Mouse (Mus musculus): ENCODE data around the gene Cib4. TPM values are rescaled to one million over a fixed set of nuclear protein-coding genes. Genes with fewer than 3 reads are reported as not detected.

Gene Cib4
- polyA plus RNA-seq, 1 experiment from 2014 or later: not detected

- DNase-seq (ENCODE audit: low spot score): no peak
Measured at GRCm38 (mm10) chr5:30518547-30518946, 27.1 kb downstream of the Cib4 start.

DNA sequence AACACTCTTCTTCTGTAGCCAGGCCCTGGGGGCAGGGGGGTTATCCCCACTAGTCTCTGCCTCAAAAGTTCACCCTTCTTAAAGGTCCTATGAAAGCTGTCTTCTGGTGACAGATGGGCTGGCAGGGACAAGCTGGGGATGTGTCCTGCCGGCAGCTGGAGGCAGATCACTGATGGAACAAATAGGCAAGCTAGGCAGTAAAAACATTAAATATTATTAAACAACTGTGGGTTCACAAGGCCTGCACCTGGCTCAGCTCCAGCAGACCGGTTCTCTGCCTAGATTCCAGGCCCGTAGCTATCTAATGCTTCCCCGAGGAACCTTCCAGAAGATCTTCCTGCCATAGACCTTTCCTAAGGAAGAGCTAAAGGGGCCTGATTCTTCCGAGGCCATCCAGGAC is 27.5 kb downstream of the Cib4 start:
- DNase-seq (ENCODE audit: low spot score): no peak

GRCm38 (mm10) chr5:30516376-30516775 is 29.3 kb downstream of the Cib4 start:
- DNase-seq (ENCODE audit: low spot score): peak; percentile 46

GRCm38 (mm10) chr5:30513111-30513510 is 32.5 kb downstream of the Cib4 start:
- DNase-seq (ENCODE audit: low spot score): no peak

DNA sequence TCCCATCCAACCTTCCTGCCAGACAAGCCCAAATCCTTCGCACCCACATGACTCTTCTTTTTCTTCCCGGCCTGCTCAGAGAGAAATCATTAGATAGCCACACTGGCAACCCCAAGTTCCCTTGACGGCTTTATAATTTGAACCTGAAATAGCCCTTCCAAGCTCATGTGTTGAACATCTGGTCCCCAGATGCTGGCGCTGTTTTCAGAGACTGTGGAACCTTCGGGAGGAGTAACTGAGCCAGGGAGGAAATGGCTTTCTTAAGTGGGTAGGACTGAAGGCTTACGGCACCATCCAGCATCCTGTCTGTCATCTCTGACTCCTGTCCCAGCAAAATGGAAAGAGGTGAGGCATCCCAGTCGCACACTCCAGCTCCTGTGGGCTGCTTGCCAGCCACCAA is 48.3 kb downstream of the Cib4 start:
- no peak for DNase-seq (ENCODE audit: low spot score)

DNA sequence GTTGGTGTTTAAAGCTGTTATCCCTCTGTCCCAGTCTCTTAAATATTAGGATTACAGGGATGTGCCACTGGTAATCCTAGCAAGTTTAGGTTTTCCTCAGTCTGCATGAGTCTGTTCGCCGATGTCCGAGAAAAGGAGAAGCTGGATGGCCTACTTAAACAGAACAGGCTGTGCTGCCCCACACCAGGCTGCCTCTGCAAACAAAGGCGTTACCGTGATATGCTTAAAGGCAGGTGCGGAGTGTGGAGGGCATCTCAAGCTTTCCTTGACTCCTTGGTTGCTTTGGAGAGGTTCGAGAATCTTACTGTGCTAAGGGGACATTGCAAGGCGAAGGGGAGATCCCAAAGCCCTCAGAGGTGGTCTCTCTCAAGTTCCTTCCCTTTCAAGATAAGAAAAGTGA is 48.8 kb downstream of the Cib4 start:
- no peak for DNase-seq (ENCODE audit: low spot score)

GRCm38 (mm10) chr5:30495288-30495687 is 50.3 kb downstream of the Cib4 start:
- DNase-seq (ENCODE audit: low spot score): no peak

- DNase-seq (ENCODE audit: low spot score): no peak
Measured at GRCm38 (mm10) chr5:30494606-30495005, 51.0 kb downstream of the Cib4 start.

DNA sequence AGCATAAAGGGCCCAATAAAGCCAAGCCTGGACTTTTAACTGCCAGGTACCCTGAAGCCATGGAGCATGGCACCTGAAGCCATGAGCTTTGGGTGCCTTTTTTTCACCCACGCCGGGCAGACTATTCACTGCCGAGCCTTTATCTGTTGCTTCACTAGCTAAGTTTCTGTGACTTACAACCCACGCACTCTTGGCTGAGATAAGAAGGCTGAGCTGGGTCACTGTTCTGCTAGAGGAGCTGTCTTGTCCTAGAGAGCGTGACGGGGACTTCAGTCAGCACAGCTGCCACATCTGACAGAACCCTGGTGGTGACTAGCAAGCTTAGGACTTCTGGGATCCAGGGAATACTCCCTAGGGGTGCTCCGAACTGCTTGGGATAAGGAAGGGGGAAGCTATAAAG is 51.9 kb downstream of the Cib4 start:
- no peak for DNase-seq (ENCODE audit: low spot score)

GRCm38 (mm10) chr5:30490845-30491244 is 54.8 kb downstream of the Cib4 start:
- DNase-seq (ENCODE audit: low spot score): no peak

DNA sequence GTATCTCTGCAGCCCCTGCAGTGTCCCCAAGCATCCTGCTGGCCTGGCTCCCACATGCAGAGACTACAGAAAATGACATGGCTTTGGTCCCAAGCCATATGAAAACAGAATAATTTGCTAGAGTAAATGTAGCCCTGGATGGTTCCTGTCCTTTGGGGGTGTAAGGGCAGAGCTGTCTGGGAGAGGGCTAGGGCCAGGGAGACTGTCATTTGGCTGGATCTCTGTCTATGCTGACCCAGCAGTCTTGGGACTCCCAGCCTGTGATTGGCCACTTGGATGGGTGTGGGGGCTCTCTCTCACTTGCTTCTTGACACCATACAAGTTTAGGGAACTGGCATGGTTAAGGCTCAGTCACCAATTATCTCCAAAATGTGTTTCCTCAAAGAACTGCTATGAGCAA is 55.4 kb downstream of the Cib4 start:
- DNase-seq (ENCODE audit: low spot score): no peak

DNA sequence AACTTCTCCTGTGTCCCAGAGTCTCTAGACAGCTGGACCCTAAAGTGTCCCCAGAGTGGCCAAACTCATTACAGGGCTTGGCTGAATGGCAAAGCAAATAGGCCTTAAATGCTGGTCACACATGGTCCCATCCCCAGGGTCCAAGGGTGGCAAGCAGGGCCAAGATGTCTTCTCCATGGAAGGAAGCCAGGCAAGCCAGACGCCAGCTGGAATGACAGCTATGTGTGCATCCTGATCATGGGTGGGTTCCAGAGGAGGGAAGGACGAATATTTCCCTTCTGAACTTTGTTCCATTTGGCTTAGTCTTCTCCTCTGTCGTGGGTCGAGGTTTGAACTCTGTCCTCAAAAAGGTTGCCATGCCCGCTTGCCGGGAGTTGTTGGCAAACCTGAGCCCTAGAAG is 60.5 kb downstream of the Cib4 start:
- no peak for DNase-seq (ENCODE audit: low spot score)

GRCm38 (mm10) chr5:30484591-30484990 is 61.0 kb downstream of the Cib4 start:
- DNase-seq (ENCODE audit: low spot score): no peak

DNA sequence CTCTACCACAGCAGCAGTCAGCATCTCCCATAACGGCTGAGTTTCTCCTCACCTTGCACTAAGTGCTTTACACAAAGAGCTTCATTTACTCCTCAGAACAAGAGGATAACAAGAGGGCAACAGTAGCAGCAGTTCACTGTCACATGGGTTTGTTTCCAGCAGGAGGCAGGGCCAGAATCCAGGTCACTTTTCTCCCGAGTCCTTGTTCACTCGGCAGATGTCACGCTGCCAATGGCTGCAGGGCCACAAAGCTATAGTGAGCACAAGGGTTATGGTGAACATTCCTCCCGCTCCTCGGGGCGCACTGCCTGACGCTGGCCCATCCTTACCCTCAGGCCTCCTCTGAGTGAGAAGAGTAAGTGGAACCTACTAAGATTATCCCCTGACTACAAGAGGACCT is 62.1 kb downstream of the Cib4 start:
- DNase-seq (ENCODE audit: low spot score): no peak

GRCm38 (mm10) chr5:30482319-30482718 is 63.3 kb downstream of the Cib4 start:
- peak; percentile 68 for DNase-seq (ENCODE audit: low spot score)

DNA sequence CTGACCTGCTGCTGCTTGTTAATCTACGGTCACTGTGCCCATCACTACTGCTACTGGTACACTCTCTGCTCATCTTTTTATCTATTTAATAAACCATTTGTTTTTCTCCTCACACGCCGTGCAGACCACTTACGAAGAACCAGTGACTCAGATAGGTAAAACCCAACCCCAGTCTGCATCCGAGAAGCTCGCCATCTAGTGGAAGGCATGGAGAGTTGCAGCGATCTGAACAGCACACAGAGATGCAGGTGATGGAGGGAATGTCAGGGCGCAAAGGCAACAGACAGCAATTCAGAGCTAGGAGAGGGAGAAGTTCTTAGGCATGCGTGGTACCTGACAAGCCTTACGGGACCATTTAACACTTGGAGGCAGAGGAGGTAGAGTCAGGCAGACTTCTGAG is 69.1 kb downstream of the Cib4 start:
- peak; percentile 47 for DNase-seq (ENCODE audit: low spot score)

DNA sequence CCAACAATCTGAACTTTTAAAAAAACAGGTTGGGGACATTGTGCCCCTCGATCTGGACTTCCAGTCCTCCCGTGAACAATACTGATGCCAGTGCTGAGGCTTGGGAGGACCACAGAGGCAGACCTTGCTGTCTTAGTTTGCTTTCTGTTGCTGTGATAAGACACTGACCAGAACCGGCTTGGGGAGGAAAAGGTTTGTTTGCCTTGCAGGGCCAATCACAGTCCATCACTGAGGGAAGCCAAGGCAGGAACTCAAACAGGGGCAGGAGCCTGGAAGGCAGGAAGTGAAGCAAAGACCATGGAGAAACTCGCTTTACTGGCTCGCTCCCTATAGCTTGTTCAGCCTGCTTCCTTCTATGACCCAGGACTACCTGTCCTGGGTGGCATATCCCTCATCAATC is 73.5 kb downstream of the Cib4 start:
- DNase-seq (ENCODE audit: low spot score): no peak

- no peak for DNase-seq (ENCODE audit: low spot score)
Measured at GRCm38 (mm10) chr5:30470454-30470853, 75.2 kb downstream of the Cib4 start.

DNA sequence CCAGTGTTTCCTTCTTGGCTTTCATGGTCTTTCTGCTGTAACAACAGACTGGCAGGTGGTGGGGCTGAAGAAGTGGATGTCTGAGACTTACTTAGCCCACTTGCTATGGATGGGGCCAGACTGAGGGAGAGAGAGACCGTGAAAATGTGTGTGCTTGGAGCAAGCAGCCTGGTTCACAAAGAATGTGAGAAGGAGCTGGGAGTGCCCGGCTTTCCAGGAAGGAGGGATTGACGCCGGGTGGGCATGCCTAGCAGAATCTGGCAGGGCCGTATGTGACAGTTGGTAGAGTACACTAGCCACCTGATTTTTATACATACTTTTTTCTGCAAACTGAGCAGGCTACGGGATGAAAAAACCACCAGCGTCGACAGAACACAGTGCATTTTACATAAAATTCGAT is 79.3 kb downstream of the Cib4 start:
- DNase-seq (ENCODE audit: low spot score): no peak

DNA sequence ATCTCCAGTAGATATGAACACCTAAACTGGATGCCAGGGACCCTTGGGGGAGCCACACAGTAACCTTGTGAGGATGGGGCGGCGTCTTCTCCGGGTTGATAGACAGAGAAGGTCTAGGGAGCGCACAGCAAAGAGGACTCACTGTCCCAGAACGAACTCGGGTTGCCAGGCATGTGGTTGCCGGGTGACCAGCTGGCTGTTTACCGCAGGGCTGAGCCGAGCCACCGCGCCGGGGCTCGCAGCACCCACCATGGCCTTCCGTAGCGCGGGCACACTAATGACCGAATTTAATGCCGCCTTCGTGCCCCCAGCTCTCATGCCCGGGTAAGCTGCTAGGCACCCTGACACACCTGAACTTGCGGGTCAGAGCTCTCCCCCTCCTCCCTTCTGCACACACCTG is 79.8 kb downstream of the Cib4 start, which contains the start of gene 1700001C02Rik:
1700001C02Rik (plus strand) TSS at position 187 of the 400 bp plus-strand sequence.
- no peak for DNase-seq (ENCODE audit: low spot score)

- no peak for DNase-seq (ENCODE audit: low spot score)
Measured at GRCm38 (mm10) chr5:30461821-30462220, 83.8 kb downstream of the Cib4 start, which contains the start of gene Otof. TSS of gene Otof (minus strand) at chr5:30461932.

DNA sequence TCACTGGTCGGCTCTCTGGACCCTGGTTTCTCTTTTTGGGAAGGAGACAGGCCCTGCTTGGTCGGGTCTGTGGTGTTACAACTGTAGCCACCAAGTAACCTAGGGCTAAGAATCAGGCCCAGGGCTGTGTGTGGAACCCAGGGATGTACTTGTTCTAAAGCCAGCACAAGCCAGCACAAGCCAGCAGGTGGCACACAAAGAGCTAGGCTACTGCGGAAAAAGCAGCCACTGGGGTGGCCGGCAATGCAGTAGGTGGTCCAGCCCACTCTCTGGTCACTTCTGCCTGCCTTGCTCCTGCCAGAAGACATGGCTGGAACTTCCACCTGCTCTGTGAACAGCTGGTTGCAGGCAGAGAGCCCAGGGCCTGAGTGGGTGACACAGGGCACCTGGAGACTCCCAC is 85.5 kb downstream of the Cib4 start:
- no peak for DNase-seq (ENCODE audit: low spot score)

DNA sequence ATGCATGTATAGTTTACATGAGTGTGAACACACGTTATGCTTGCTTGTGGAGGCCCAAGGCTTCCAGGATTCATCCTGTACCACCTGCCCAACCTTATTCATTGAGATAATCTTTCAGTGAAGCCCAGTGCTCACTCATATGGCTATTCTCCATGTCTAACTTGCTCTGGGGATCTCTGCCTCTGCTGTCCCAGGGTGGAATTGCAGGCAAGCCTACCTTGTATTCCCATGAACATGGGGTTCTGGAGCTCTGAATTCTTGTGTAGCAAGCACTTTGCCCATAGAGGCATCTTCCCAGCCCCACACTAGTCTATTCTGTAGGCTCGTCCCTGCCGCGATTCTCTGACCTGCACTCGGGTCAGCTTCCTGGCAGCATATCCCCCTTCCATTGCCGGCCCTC is 89.6 kb downstream of the Cib4 start:
- no peak for DNase-seq (ENCODE audit: low spot score)

GRCm38 (mm10) chr5:30444327-30444895 is 101.2 kb downstream of the Cib4 start:
- DNase-seq (ENCODE audit: low spot score): no peak

Measured in thymus, postnatal 0 days (tissue).